Mouse (Mus musculus) heart, adult 9 months (tissue): ENCODE measurements around the gene Adap2.
"Not testable (repeated sequence)": the region's sequence is repeated elsewhere in the genome, so short reads cannot be mapped to it uniquely, and the experiment has no call there.

Source experiments
- DNase-seq, 2 experiments: peaks; one replicate each; pipeline ENCODE4 v3.0.0; 2022; ENCODE audit warnings: low spot score in 2 of 2

Gene Adap2

GRCm38 (mm10) chr11:80153857-80154495, at the start of gene Adap2:
Adap2 (plus strand) TSS chr11:80154105.
- peak; percentile 93 to 94 for DNase-seq

DNA sequence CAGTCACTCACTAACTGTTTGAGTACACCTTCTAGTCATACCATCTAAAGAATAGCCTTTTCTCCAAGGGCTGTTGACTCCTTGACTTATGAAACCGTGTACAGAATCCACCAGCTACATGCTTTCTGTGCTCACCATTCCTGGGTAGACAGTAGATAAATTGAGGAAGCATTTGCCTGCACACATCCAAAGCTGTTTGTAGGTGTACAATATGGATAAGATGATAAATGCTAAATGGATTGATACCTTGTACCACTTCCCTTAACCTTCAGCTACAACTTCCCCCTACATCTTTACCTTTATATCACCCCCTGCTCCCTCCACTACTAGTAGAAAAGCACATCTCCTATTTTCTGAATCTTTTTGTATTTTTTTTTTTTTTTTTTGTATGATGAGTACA, 49.5 kb upstream of the Adap2 start:
- no peak for DNase-seq

DNA sequence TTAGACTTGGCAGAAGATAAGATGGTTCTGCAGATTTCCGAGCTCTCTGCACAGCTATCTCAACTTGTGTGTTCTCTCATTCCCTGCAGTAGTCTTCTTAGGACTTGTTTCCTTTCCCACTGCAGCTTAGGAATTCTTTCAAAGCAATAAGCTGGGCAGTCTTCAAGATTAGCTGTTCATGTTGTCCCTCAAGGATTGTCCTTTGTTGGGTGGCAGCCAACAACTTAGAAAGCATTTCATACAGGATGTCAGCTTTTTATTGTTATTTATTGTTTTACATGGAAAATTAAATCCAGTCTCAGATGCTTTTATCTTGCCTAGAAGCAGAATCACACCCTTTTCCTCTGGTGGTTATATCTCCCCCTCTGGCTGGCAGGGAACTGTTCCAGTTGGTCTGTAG, 37.5 kb upstream of the Adap2 start:
- DNase-seq: peak in 1 of 2 experiments; percentile 3

- DNase-seq: no peak
Measured at GRCm38 (mm10) chr11:80132050-80132449, 21.9 kb upstream of the Adap2 start.

DNA sequence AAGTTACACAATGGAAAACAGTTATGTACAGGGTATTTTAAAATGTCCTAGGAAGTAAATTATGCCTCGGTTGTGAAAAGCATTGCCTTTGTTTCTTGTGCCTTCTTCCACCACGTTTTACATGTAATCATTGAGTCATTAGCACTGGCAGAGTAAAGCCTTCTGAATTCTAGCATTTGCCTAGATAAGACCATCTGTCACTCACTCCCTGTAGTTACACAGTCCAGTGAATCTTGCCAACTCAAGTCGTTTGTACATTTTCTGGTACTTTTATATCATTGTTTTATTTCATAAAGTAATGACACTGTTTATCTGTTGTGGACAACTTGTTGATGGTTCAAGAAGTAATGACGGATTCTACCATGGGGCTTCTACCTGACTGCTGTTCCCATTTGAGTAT, 19.2 kb upstream of the Adap2 start:
- DNase-seq: no peak

DNA sequence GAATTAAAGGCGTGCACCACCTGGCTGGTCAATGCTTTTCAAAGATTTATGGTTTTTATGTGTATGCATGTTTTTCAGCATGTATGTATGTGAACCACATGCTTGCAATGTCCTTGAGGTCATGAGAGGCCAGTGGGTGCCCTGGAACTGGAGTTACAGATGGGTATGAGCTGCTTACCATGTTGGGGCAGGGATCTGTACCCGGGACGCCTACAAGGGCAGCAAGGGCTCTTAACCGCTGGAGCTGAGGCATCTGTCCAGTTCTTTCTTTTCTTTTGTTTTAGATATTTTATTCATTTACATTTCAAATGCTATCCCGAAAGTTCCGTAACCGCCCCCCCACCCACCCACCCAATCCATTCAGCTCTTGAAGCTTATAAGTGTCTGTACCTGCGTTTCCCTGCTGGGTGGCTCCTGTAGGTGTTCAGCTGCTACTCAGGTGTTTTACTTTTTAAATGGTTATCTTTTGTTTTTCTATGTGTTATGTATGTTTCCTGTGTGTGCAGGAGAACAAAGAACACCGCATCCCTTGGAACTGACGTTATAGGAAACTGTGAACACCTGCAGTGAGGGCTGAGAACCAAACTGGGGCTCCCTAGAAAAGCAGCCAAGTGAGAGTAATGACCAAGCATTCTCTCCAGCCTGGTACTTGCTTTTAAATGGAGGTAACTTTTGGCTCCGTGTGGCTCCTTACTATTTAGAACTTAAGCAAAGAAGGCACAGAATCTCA, 17.8 kb upstream of the Adap2 start:
- DNase-seq: no peak

DNA sequence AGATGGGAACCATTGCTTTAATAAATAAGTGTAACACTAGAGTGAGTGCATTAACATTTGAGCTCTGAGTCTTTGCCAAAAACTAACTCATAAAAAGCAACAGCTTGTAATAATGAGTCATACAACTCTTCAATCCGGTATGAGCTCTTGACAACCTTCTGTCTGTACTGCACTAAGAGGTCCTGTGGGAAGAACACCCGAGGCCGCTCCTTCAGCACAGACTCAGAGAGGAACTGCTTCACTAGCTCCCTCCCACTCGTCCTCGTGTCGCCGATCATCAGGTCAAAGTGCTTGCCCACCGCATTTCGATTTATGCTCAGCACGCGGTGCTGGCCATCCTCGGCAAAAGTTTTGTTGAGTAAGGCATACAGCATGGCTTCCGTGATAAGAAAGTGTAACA, 17.1 kb upstream of the Adap2 start:
- DNase-seq: no peak

- no peak for DNase-seq
Measured at GRCm38 (mm10) chr11:80137773-80138172, 16.1 kb upstream of the Adap2 start.

GRCm38 (mm10) chr11:80141825-80142521, 11.9 kb upstream of the Adap2 start, which contains the start of gene Tefm:
Tefm (minus strand) TSS chr11:80142175.
- peak; percentile 69 to 82 for DNase-seq

DNA sequence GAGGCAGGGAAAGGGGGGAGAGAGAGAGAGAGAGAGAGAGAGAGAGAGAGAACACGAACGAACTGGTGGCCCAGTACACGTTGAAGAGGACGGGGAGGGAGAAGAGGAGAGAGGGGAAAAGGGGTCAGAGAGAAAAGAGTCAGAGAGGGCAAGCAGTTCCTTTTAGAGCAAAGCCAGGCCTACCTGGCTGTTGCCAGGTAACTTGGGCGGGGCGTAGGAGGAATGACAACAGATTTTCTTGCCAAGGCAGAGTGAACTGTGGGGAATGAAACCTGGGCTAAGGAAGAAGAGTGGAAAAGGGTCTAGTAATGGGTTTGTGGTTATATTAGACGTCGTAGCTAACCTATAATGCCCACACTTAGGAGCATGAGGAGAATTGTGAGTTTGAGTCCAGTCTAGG, 11.0 kb upstream of the Adap2 start:
- no peak for DNase-seq

- DNase-seq: peak in 1 of 2 experiments; percentile 32
Measured at GRCm38 (mm10) chr11:80145787-80146275, 8.1 kb upstream of the Adap2 start.

DNA sequence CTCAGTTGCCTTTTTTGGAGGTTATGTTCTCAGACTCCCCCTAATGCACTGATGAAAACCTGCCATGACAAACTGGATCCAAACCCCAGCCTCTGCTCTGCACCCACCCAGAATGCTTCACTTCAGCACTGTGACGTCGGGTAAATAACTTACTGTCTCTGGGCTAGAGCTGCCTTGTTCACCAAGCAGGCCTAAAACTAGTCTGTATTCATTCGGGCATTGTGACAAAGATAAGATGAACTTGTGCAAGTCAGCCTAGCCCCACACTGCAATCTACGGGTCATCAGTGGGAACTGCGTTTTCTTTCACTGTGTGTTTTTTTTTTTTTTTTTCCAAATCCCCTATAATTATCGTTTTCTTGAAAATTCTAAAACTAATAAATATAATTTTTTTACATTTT, 6.2 kb upstream of the Adap2 start:
- peak in 1 of 2 experiments; percentile 45 for DNase-seq

- DNase-seq: peak; percentile 86 to 92
Measured at GRCm38 (mm10) chr11:80148313-80148712, 5.6 kb upstream of the Adap2 start.

DNA sequence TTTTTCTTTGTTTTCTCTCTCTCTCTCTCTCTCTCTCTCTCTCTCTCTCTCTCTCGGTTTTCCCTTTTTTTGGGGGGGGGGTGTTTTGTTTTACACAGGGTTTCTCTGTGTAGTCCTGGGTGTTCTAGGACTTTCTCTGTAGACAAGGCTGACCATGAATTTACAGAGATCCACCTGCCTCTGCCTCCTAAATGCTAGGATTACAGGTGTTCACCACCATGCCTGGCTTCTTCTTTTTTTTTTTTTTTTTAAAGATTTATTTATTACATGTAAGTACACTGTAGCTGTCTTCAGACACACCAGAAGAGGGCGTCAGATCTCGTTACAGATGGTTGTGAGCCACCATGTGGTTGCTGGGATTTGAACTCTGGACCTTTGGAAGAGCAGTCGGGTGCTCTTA, 4.9 kb upstream of the Adap2 start:
- not testable (repeated sequence) for DNase-seq

GRCm38 (mm10) chr11:80149412-80150023, 4.4 kb upstream of the Adap2 start:
- no peak for DNase-seq

DNA sequence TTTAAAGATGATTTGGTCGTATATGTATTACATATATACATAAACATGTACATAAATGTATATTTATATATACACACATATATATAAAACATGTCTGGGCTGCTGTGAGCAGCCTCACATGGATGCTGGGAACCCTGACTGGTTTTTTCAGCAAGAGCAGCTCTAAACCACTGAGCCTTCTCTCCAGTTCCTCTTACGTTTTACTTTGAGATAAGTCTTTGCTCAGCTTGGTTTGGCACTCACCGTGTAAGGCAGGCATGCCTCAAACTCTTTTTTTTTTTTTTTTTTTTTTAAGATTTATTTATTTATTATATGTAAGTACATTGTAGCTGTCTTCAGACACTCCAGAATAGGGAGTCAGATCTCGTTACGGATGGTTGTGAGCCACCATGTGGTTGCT, 3.3 kb upstream of the Adap2 start:
- no peak for DNase-seq

GRCm38 (mm10) chr11:80151541-80151940, 2.4 kb upstream of the Adap2 start:
- DNase-seq: no peak

GRCm38 (mm10) chr11:80152376-80152775, 1.5 kb upstream of the Adap2 start:
- peak in 1 of 2 experiments; percentile 69 for DNase-seq

GRCm38 (mm10) chr11:80154501-80154900, 596 bp downstream of the Adap2 start:
- DNase-seq: no peak

- DNase-seq: no peak
Measured at GRCm38 (mm10) chr11:80155541-80155940, 1.6 kb downstream of the Adap2 start.

- DNase-seq: no peak
Measured at GRCm38 (mm10) chr11:80155961-80156360, 2.1 kb downstream of the Adap2 start.

GRCm38 (mm10) chr11:80156841-80157240, 2.9 kb downstream of the Adap2 start:
- no peak for DNase-seq
